Mouse (Mus musculus): ENCODE results near the gene Mark1.

GRCm38 (mm10) chr1:184853922-184854321 lies 145.4 kb downstream of the Mark1 start:
- no peak for TF ChIP-seq CTCF (conservative IDR thresholded peaks at IDR 0.05; ENCODE audit: insufficient read depth, insufficient read length, low read depth, low read length)
- TF ChIP-seq POLR2A (IDR thresholded peaks at IDR 0.05; ENCODE audit: low read depth, low read length), result no peak
